Mouse (Mus musculus): ENCODE data around the gene Pla2g3. TPM values are rescaled to one million over a fixed set of nuclear protein-coding genes. Genes with fewer than 3 reads are reported as not detected.
A peak's percentile ranks its signal among the peaks of the same experiment; 100 is the strongest.

Pla2g3 gene
- polyA plus RNA-seq, 1 experiment, result 0.62 TPM

DNA sequence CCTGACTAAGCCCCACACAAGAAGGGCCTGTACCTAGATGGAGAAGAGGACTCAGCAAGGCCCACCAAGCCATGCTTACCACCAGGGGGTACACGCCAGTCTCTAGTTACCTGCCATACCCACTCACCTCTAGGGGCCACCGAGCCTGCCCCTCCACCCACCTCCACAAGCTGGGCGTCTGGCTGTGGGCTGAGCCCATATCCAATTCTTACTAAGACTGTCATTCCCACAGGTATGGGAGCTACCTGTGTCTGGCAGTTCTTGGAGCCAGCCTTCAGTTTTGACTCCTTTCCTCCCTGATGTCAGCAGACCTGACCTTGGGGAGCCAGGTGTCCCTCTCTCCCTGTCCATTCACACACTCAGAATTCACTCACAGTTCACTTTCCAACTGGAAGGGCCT, 49.6 kb downstream of the Pla2g3 start:
- peak overlapping the region; percentile 95 for H3K4me2 ChIP-seq (ENCODE audit: low read depth)
- H3K27me3 ChIP-seq (ENCODE audit: control insufficient read depth, insufficient read depth, insufficient read length), result no peaks in the 10 kb centered on the region
- H3ac ChIP-seq (ENCODE audit: control insufficient read depth, insufficient read length), result no peak overlapping the region
- TF ChIP-seq MYOD1 (IDR thresholded peaks at IDR 0.05; ENCODE audit: control insufficient read depth in 1 of 3, insufficient read length in 2 of 3, low read depth in 2 of 3) (no peak), E2F4 (IDR thresholded peaks at IDR 0.05; ENCODE audit: insufficient read depth) (no peak)
- H3K79me2 ChIP-seq (ENCODE audit: control insufficient read depth, insufficient read depth), result peaks cover 32% of the 10 kb centered on the region
- peak overlapping the region; percentile 80 for H3K4me3 ChIP-seq
- peaks cover under 1% of the 10 kb centered on the region for H3K36me3 ChIP-seq (ENCODE audit: control insufficient read depth, insufficient read depth)

DNA sequence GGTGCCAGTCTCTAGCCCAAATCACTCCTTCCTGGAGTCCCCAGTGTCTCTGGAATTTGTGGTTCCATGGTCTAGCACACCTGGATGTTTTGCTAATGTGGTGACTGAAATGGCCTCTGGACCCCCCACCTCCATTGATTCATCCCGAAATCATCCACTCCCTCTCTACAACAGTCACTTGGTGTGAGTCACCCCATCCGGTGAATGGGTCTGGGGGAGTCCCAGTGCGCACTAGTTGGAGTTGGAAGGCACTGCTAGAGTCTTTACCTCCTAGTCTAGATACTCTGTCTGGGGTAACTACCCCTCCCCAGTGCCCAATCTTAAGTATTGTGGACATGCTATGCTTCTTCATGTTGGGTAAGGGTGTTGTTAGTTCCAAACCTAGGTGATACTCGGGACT, 50.3 kb downstream of the Pla2g3 start:
- H3K79me2 ChIP-seq (ENCODE audit: control insufficient read depth, insufficient read depth), result peaks cover 32% of the 10 kb centered on the region
- H3K27me3 ChIP-seq (ENCODE audit: control insufficient read depth, insufficient read depth, insufficient read length), result no peaks in the 10 kb centered on the region
- peak overlapping the region; percentile 95 for H3K4me2 ChIP-seq (ENCODE audit: low read depth)
- peak overlapping the region; percentile 25 for H3ac ChIP-seq (ENCODE audit: control insufficient read depth, insufficient read length)
- peak overlapping the region; percentile 80 for H3K4me3 ChIP-seq
- no peak for TF ChIP-seq MAX (IDR thresholded peaks at IDR 0.05; ENCODE audit: low read depth)
- TF ChIP-seq POLR2A (IDR thresholded peaks at IDR 0.05; ENCODE audit: insufficient read length, low read depth), result peak; percentile 18
- H3K36me3 ChIP-seq (ENCODE audit: control insufficient read depth, insufficient read depth), result no peaks in the 10 kb centered on the region

DNA sequence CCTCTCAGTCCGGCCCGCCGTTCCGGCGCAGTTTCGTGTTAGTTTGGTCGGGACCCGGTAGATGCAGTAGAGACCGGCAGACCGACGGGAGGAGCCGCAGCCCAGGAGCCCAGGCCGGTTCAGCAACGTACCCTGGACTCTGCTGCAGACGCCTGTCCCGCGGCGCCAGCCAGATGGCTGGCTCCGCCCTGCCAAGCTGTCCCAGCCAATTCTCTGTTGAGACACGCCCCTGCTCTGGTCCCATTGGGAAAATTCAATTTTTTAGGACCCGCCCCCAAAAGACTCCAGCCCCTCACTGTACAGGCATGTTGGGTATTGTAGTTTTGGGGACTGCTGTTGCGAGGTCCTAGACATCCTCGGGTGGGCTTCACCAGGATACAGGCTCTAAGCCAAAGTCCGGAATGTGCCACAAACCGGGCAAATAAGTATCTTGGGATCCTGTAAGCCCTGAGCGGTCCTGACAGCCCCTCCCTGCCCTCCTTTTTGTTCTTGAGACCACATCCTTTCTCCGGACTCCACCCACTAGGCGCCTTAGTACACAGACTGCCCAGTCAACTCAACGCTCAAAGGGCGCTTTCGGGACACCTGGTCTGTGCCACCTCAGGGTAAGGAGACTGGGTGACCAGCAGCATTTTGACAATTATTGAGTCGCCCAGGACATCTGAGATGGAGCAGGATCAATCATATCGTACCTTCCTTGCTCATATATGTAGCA, 51.2 kb downstream of the Pla2g3 start:
- Histone ChIP-seq H3K79me2 (ENCODE audit: control insufficient read depth, insufficient read depth) (peaks cover 29% of the 10 kb centered on the region), H3K4me3 (peak overlapping the region; percentile 80), H3K27me3 (ENCODE audit: control insufficient read depth, insufficient read depth, insufficient read length) (no peaks in the 10 kb centered on the region), H3K4me2 (ENCODE audit: low read depth) (peak overlapping the region; percentile 95), H3ac (ENCODE audit: control insufficient read depth, insufficient read length) (peak overlapping the region; percentile 25), H3K36me3 (ENCODE audit: control insufficient read depth, insufficient read depth) (no peaks in the 10 kb centered on the region)
- TF ChIP-seq POLR2A (IDR thresholded peaks at IDR 0.05; ENCODE audit: insufficient read length, low read depth), result peak; percentile 98
- peak; percentile 11 for TF ChIP-seq REST (IDR thresholded peaks at IDR 0.05; ENCODE audit: insufficient read depth, insufficient read length)
- peak; percentile 11 for TF ChIP-seq SRF (IDR thresholded peaks at IDR 0.05; ENCODE audit: control insufficient read depth, insufficient read length, low read depth)
- TF ChIP-seq TCF12 (IDR thresholded peaks at IDR 0.05; ENCODE audit: insufficient read depth, poor library complexity, severe bottlenecking), result no peak
- TF ChIP-seq CEBPB (IDR thresholded peaks at IDR 0.05; ENCODE audit: insufficient read depth, poor library complexity, severe bottlenecking), result no peak
- TF ChIP-seq E2F4 (IDR thresholded peaks at IDR 0.05; ENCODE audit: insufficient read depth), result peak; percentile 8
- TF ChIP-seq TCF3 (IDR thresholded peaks at IDR 0.05; ENCODE audit: insufficient read length, low read depth), result no peak
- no peak for TF ChIP-seq MYOD1 (IDR thresholded peaks at IDR 0.05; ENCODE audit: control insufficient read depth in 1 of 3, insufficient read length in 2 of 3, low read depth in 2 of 3)
- TF ChIP-seq MYOG (IDR thresholded peaks at IDR 0.05; ENCODE audit: control insufficient read depth in 1 of 3, insufficient read depth in 1 of 3, insufficient read length in 2 of 3, low read depth in 2 of 3), result peak in 1 of 3 experiments; percentile 30
- TF ChIP-seq MAX (IDR thresholded peaks at IDR 0.05; ENCODE audit: low read depth), result no peak
- no peak for TF ChIP-seq USF1 (IDR thresholded peaks at IDR 0.05; ENCODE audit: low read depth)
- peak; percentile 96 for TF ChIP-seq POLR2AphosphoS2 (IDR thresholded peaks at IDR 0.05; ENCODE audit: insufficient read length, low read depth)

DNA sequence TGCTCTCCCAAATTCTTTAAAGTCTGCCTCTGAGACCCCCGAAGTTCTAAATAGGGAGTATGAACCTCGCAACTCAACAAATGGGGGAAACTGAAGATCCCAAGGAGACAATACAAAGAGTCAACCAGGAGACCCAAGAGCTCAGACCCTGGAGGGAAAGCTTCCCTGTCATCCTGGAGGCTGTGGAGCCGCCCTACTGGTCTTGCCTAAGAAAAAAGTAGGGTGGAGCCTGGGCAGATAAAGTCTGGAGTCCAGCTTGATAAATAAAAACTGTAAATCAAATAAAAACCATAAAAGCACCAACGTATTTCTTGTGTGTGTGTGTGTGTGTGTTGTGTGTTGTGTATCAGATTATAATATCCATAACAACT, 51.7 kb downstream of the Pla2g3 start:
- TF ChIP-seq MYOG (IDR thresholded peaks at IDR 0.05; ENCODE audit: control insufficient read depth in 1 of 3, insufficient read depth in 1 of 3, insufficient read length in 2 of 3, low read depth in 2 of 3) (no peak), POLR2A (IDR thresholded peaks at IDR 0.05; ENCODE audit: insufficient read length, low read depth) (no peak), TCF12 (IDR thresholded peaks at IDR 0.05; ENCODE audit: insufficient read depth, poor library complexity, severe bottlenecking) (no peak), MAX (IDR thresholded peaks at IDR 0.05; ENCODE audit: low read depth) (no peak), CEBPB (IDR thresholded peaks at IDR 0.05; ENCODE audit: insufficient read depth, poor library complexity, severe bottlenecking) (no peak), POLR2AphosphoS2 (IDR thresholded peaks at IDR 0.05; ENCODE audit: insufficient read length, low read depth) (no peak), SRF (IDR thresholded peaks at IDR 0.05; ENCODE audit: control insufficient read depth, insufficient read length, low read depth) (no peak), REST (IDR thresholded peaks at IDR 0.05; ENCODE audit: insufficient read depth, insufficient read length) (no peak), TCF3 (IDR thresholded peaks at IDR 0.05; ENCODE audit: insufficient read length, low read depth) (no peak), E2F4 (IDR thresholded peaks at IDR 0.05; ENCODE audit: insufficient read depth) (no peak), MYOD1 (IDR thresholded peaks at IDR 0.05; ENCODE audit: control insufficient read depth in 1 of 3, insufficient read length in 2 of 3, low read depth in 2 of 3) (no peak), USF1 (IDR thresholded peaks at IDR 0.05; ENCODE audit: low read depth) (no peak)
- Histone ChIP-seq H3ac (ENCODE audit: control insufficient read depth, insufficient read length) (no peak overlapping the region), H3K4me2 (ENCODE audit: low read depth) (peak overlapping the region; percentile 69), H3K27me3 (ENCODE audit: control insufficient read depth, insufficient read depth, insufficient read length) (no peaks in the 10 kb centered on the region), H3K36me3 (ENCODE audit: control insufficient read depth, insufficient read depth) (no peaks in the 10 kb centered on the region), H3K79me2 (ENCODE audit: control insufficient read depth, insufficient read depth) (peaks cover 26% of the 10 kb centered on the region), H3K4me3 (peak overlapping the region; percentile 80)

DNA sequence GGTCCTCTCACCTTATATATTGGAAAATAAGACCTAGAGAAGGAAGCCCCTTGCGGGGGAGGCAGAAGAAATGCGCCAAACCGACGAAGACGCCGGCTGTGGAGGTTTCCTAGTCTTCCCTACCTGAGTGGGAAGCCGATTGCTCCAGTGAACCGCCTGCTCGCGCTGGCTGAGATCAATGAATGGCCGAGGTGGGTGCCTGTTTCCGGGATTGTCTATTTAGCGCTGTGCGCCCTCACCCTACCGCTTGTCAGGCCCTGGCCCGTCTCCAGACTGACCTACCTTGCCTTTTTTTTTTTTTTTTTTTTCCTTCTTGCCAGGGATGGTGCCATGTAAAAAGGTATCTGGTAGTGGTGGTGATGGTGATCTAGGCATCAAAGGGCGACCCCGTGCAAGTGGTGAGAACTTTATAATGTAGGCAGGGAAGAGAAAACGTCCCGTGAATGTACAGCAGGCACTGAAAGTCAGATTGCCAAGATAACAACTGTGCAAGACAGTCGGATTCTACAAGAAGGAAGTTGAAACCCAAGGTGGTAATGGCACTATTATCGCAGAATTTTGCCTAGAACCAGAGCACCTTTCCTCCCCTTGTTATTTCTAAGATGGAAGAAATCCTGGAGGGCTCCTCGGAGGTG, 52.5 kb downstream of the Pla2g3 start, which contains the start of gene Smtn:
Gene Smtn (minus strand): TSS at position 162 of the 635 bp plus-strand sequence.
- Histone ChIP-seq H3K4me3 (peak within 1 kb of the TSS; percentile 80), H3K27me3 (ENCODE audit: control insufficient read depth, insufficient read depth, insufficient read length) (no peaks in the 10 kb centered on the region), H3K79me2 (ENCODE audit: control insufficient read depth, insufficient read depth) (peaks cover 26% of the 10 kb centered on the region), H3ac (ENCODE audit: control insufficient read depth, insufficient read length) (peak within 1 kb of the TSS; percentile 25), H3K4me2 (ENCODE audit: low read depth) (peak within 1 kb of the TSS; percentile 69), H3K36me3 (ENCODE audit: control insufficient read depth, insufficient read depth) (no peaks in the 10 kb centered on the region)
- TF ChIP-seq E2F4 (IDR thresholded peaks at IDR 0.05; ENCODE audit: insufficient read depth) (no peak), REST (IDR thresholded peaks at IDR 0.05; ENCODE audit: insufficient read depth, insufficient read length) (no peak), MYOD1 (IDR thresholded peaks at IDR 0.05; ENCODE audit: control insufficient read depth in 1 of 3, insufficient read length in 2 of 3, low read depth in 2 of 3) (no peak), MYOG (IDR thresholded peaks at IDR 0.05; ENCODE audit: control insufficient read depth in 1 of 3, insufficient read depth in 1 of 3, insufficient read length in 2 of 3, low read depth in 2 of 3) (no peak), CEBPB (IDR thresholded peaks at IDR 0.05; ENCODE audit: insufficient read depth, poor library complexity, severe bottlenecking) (no peak), TCF12 (IDR thresholded peaks at IDR 0.05; ENCODE audit: insufficient read depth, poor library complexity, severe bottlenecking) (no peak), USF1 (IDR thresholded peaks at IDR 0.05; ENCODE audit: low read depth) (no peak)

All from myocyte (in vitro differentiated cells).